Mouse (Mus musculus) CH12.LX (cell line): ENCODE data around the gene Kcnk18. TPM values are rescaled to one million over a fixed set of nuclear protein-coding genes. Genes with fewer than 3 reads are reported as not detected.

Experiments used
- DNase-seq: peaks from one replicate; pipeline ENCODE4 v3.0.0-alpha.2; 2013; ENCODE audit errors: extremely low read depth
- H3K27ac ChIP-seq: 2 replicates; pipeline ENCODE4 v1.5.1; 2012; ENCODE audit warnings: low read depth, mild to moderate bottlenecking, control low read depth, moderate library complexity; ENCODE audit not compliant: insufficient read depth
- H3K27me3 ChIP-seq: replicated peaks from 2 replicates; pipeline ENCODE3; 2012; ENCODE audit warnings: inconsistent platforms
- H3K36me3 ChIP-seq, 2 experiments: replicated peaks in 1 of 2; 2 replicates each; pipeline versions ENCODE3 to v1.6.1; 2012; ENCODE audit warnings: inconsistent platforms in 1 of 2, low read length in 1 of 2, mild to moderate bottlenecking in 1 of 2, mixed read lengths in 1 of 2, moderate library complexity in 1 of 2; ENCODE audit not compliant: control insufficient read depth in 1 of 2, insufficient read depth in 1 of 2
- H3K4me1 ChIP-seq, 2 experiments: 2 replicates each; pipeline ENCODE4 v1.6.1; 2012; ENCODE audit warnings: inconsistent platforms in 1 of 2, moderate library complexity in 1 of 2; ENCODE audit not compliant: insufficient read depth in 2 of 2, control insufficient read depth in 1 of 2
- H3K4me2 ChIP-seq: 2 replicates; pipeline ENCODE4 v1.6.1; 2012; ENCODE audit warnings: low read depth, mild to moderate bottlenecking, control low read depth; ENCODE audit not compliant: poor library complexity, insufficient read depth, severe bottlenecking
- H3K4me3 ChIP-seq, 3 experiments: fragments of 150-350 bp in 1 of 3; sonication (generic) in 1 of 3; replicated peaks in 1 of 3; 2 replicates each; pipeline versions ENCODE3 to v1.5.1; 2011 to 2012; ENCODE audit warnings: low read depth in 2 of 3, low read length in 2 of 3, mild to moderate bottlenecking in 2 of 3, moderate library complexity in 2 of 3, control low read depth in 1 of 3, improper control_type of control experiment in 1 of 3, inconsistent platforms in 1 of 3, mixed read lengths in 1 of 3; ENCODE audit not compliant: poor library complexity in 1 of 3
- H3K79me2 ChIP-seq: replicated peaks from 2 replicates; pipeline ENCODE4 v1.6.1; 2012; ENCODE audit warnings: mild to moderate bottlenecking, moderate library complexity; ENCODE audit not compliant: control insufficient read depth, poor library complexity, insufficient read depth, severe bottlenecking; ENCODE audit errors: extremely low read depth
- H3K9ac ChIP-seq: 2 replicates; pipeline ENCODE4 v1.6.1; 2012; ENCODE audit warnings: low read depth, mild to moderate bottlenecking, control low read depth, moderate library complexity; ENCODE audit not compliant: insufficient read depth
- H3K9me3 ChIP-seq: replicated peaks from 2 replicates; pipeline ENCODE3; 2012; ENCODE audit warnings: low read length, inconsistent platforms, mixed read lengths
- BHLHE40 ChIP-seq: IDR thresholded peaks from 2 replicates; pipeline ENCODE4 v1.6.1; 2011; ENCODE audit warnings: mild to moderate bottlenecking, low read depth, low read length, improper control_type of control experiment
- CHD2 ChIP-seq: IDR thresholded peaks from 2 replicates; pipeline ENCODE4 v1.6.1; 2011; ENCODE audit warnings: low read length, improper control_type of control experiment
- E2F4 ChIP-seq: IDR thresholded peaks from 2 replicates; pipeline ENCODE4 v1.6.1; 2011; ENCODE audit warnings: low read depth, low read length, improper control_type of control experiment; ENCODE audit not compliant: insufficient replicate concordance
- GABPA ChIP-seq: IDR thresholded peaks from 2 replicates; pipeline ENCODE4 v1.6.1; 2012; ENCODE audit warnings: low read depth, low read length, improper control_type of control experiment, inconsistent platforms; ENCODE audit not compliant: insufficient replicate concordance
- HCFC1 ChIP-seq: IDR thresholded peaks from 2 replicates; pipeline ENCODE4 v1.6.1; 2012; ENCODE audit warnings: low read depth, mild to moderate bottlenecking, inconsistent platforms, low read length, improper control_type of control experiment
- IRF4 ChIP-seq: IDR thresholded peaks from 2 replicates; pipeline ENCODE4 v1.6.1; 2014; ENCODE audit warnings: low read depth, mild to moderate bottlenecking, inconsistent platforms, low read length, improper control_type of control experiment
- JUND ChIP-seq: conservative IDR thresholded peaks from 2 replicates; pipeline ENCODE4 v1.6.1; 2011; ENCODE audit warnings: low read depth, low read length, improper control_type of control experiment
- MAX ChIP-seq: IDR thresholded peaks from 2 replicates; pipeline ENCODE4 v1.6.1; 2011; ENCODE audit warnings: low read length, improper control_type of control experiment
- MEF2A ChIP-seq: IDR thresholded peaks from 2 replicates; pipeline ENCODE4 v1.6.1; 2014; ENCODE audit warnings: low read depth, mild to moderate bottlenecking, inconsistent platforms, low read length, improper control_type of control experiment, borderline replicate concordance
- NELFE ChIP-seq: IDR thresholded peaks from 2 replicates; pipeline ENCODE4 v1.6.1; 2011; ENCODE audit warnings: low read depth, low read length, improper control_type of control experiment
- PAX5 ChIP-seq: IDR thresholded peaks from 2 replicates; pipeline ENCODE4 v1.6.1; 2012; ENCODE audit warnings: low read length, inconsistent platforms, mixed read lengths
- POLR2AphosphoS2 ChIP-seq: IDR thresholded peaks from 2 replicates; pipeline ENCODE4 v1.6.1; 2011; ENCODE audit warnings: low read depth, low read length, improper control_type of control experiment
- SIN3A ChIP-seq: IDR thresholded peaks from 2 replicates; pipeline ENCODE4 v1.6.1; 2012; ENCODE audit warnings: low read length, improper control_type of control experiment, inconsistent platforms
- SMC3 ChIP-seq: IDR thresholded peaks from 2 replicates; pipeline ENCODE4 v1.6.1; 2011; ENCODE audit warnings: low read depth, low read length, improper control_type of control experiment
- USF1 ChIP-seq: IDR thresholded peaks from 2 replicates; pipeline ENCODE4 v1.6.1; 2014; ENCODE audit warnings: low read depth, mild to moderate bottlenecking, inconsistent platforms, low read length, improper control_type of control experiment
- ZMIZ1 ChIP-seq: IDR thresholded peaks from 2 replicates; pipeline ENCODE4 v1.6.1; 2012; ENCODE audit warnings: low read depth, mild to moderate bottlenecking, inconsistent platforms, low read length, improper control_type of control experiment
- ZNF384 ChIP-seq: IDR thresholded peaks from 2 replicates; pipeline ENCODE4 v1.6.1; 2012; ENCODE audit warnings: low read depth, low read length, improper control_type of control experiment, inconsistent platforms
- dilution Hi-C: fragments of 300-500 bp; cut with MboI; formaldehyde crosslinking; loops from 2 replicates; pipeline ENCODE4 v1.14.3; 2020; ENCODE audit warnings: low sequenced_read_pairs; ENCODE audit not compliant: extremely low pct_unique_long_range_greater_than_20kb, extremely low pct_ligation_motif_present
- in situ Hi-C: fragments of 300-500 bp; cut with MboI; formaldehyde crosslinking; loops from 3 replicates; pipeline ENCODE4 v1.14.3; 2019; ENCODE audit warnings: low sequenced_read_pairs, low pct_ligation_motif_present, low pct_unique_long_range_greater_than_20kb, mixed read lengths
- polyA plus RNA-seq: library from polyadenylated mRNA; unstranded; fragments of >175 nt; gene quantifications from 2 replicates; pipeline ENCODE4 v1.2.1, GENCODE M21; 2012; ENCODE audit warnings: low read depth; ENCODE audit not compliant: insufficient read length
- total RNA-seq, 2 experiments: library from RNA; depleted of rRNA; stranded (reverse); fragments of 300-350 nt in 1 of 2; fragments of >200 nt in 1 of 2; gene quantifications; 2 replicates each; pipeline ENCODE4 v1.2.3; 2012 to 2014

Gene Kcnk18
- total RNA-seq (2012; rRNA removed) (not detected in 2 replicates), total RNA-seq (2014; rRNA removed) (not detected in 2 replicates), polyA plus RNA-seq (not detected in 2 replicates)

- Histone ChIP-seq H3K4me2 (no peak within 1 kb of the TSS), H3K27ac (no peak within 1 kb of the TSS), H3K4me3 (no peak within 1 kb of the TSS), H3K79me2 (no peaks in the 10 kb centered on the region), H3K4me1 (peaks cover 0 to 5% of the 10 kb centered on the region in 2 experiments; a peak in 1 of 4 replicates), H3K9ac (no peak within 1 kb of the TSS), H3K27me3 (no peaks in the 10 kb centered on the region), H3K9me3 (no peaks in the 10 kb centered on the region), H3K36me3 (no peaks in the 10 kb centered on the region)
- in situ Hi-C loops, result no loop called here
- no peak for DNase-seq
- TF ChIP-seq E2F4, result no peak
- TF ChIP-seq CHD2, result no peak
- TF ChIP-seq SMC3, result no peak
- no peak for TF ChIP-seq NELFE
- no peak for TF ChIP-seq POLR2AphosphoS2
- no peak for TF ChIP-seq MEF2A
- TF ChIP-seq SIN3A, result no peak
- no peak for TF ChIP-seq IRF4
- no peak for TF ChIP-seq PAX5
- dilution Hi-C loops, result no loop called here
Observed at GRCm38 (mm10) chr19:59218991-59219390, at the start of gene Kcnk18. Gene Kcnk18, plus strand, starts transcription at chr19:59219214.

- Histone ChIP-seq H3K79me2 (no peaks in the 10 kb centered on the region), H3K27ac (no peak within 1 kb of the TSS), H3K9ac (no peak within 1 kb of the TSS)
- TF ChIP-seq MAX (no peak), JUND (no peak), USF1 (no peak), IRF4 (no peak), CHD2 (no peak), NELFE (no peak), ZMIZ1 (no peak), SMC3 (no peak), BHLHE40 (no peak), ZNF384 (no peak), SIN3A (no peak), PAX5 (no peak), HCFC1 (no peak), GABPA (no peak), POLR2AphosphoS2 (no peak)
- TF ChIP-seq, all 38 proteins: peak for 0
- H3K4me3 ChIP-seq, result no peak within 1 kb of the TSS
- dilution Hi-C loops (no loop called here), in situ Hi-C loops (no loop called here)
- DNase-seq, result no peak
- no peaks in the 10 kb centered on the region for H3K27me3 ChIP-seq
- H3K36me3 ChIP-seq, result no peaks in the 10 kb centered on the region
- H3K9me3 ChIP-seq, result peaks cover 15% of the 10 kb centered on the region
- H3K4me1 ChIP-seq, result no peaks in the 10 kb centered on the region
- no peak within 1 kb of the TSS for H3K4me2 ChIP-seq
Observed at GRCm38 (mm10) chr19:59169936-59170765, 48.9 kb upstream of the Kcnk18 start, which contains the start of gene Vax1. Gene Vax1, minus strand, starts transcription at chr19:59170056.
